Mouse (Mus musculus) layer of hippocampus, postnatal 14 days (tissue): ENCODE measurements around the gene Get4. TPM values are rescaled to one million over a fixed set of nuclear protein-coding genes. Genes with fewer than 3 reads are reported as not detected.

Experiments used
- DNase-seq, 2 experiments: peaks; one replicate each; pipeline ENCODE4 v3.0.0; 2021 to 2022; ENCODE audit warnings: low spot score in 2 of 2, mixed read lengths in 1 of 2
- total RNA-seq, 2 experiments: library from RNA; stranded (reverse); gene quantifications; 2 replicates each; pipeline ENCODE4 v1.2.3; 2021

The Get4 gene
- total RNA-seq, 2 experiments from 2014 or later: 45.5 to 49.2 TPM

GRCm38 (mm10) chr5:139237436-139237835, 14.7 kb upstream of the Get4 start:
- no peak for DNase-seq

GRCm38 (mm10) chr5:139241022-139241761, 10.9 kb upstream of the Get4 start:
- DNase-seq: no peak

GRCm38 (mm10) chr5:139243384-139243783, 8.7 kb upstream of the Get4 start:
- no peak for DNase-seq

- no peak for DNase-seq
These were observed 4.4 kb upstream of the Get4 start for GRCm38 (mm10) chr5:139247767-139248166.

- no peak for DNase-seq
These were observed 3.3 kb upstream of the Get4 start for GRCm38 (mm10) chr5:139248846-139249245.

- no peak for DNase-seq
These were observed 845 bp upstream of the Get4 start for GRCm38 (mm10) chr5:139251279-139251678.

GRCm38 (mm10) chr5:139251736-139252080, 416 bp upstream of the Get4 start:
- DNase-seq: no peak

- peak in 1 of 2 experiments; percentile 31 for DNase-seq
These were observed 754 bp downstream of the Get4 start for GRCm38 (mm10) chr5:139252910-139253245.

GRCm38 (mm10) chr5:139253301-139253741, 1.2 kb downstream of the Get4 start:
- peak in 1 of 2 experiments; percentile 28 for DNase-seq

GRCm38 (mm10) chr5:139254938-139255337, 2.8 kb downstream of the Get4 start:
- no peak for DNase-seq

- no peak for DNase-seq
These were observed 3.7 kb downstream of the Get4 start for GRCm38 (mm10) chr5:139255777-139256176.

GRCm38 (mm10) chr5:139256211-139256765, 4.2 kb downstream of the Get4 start:
- no peak for DNase-seq

GRCm38 (mm10) chr5:139257265-139257664, 5.1 kb downstream of the Get4 start:
- no peak for DNase-seq

GRCm38 (mm10) chr5:139257818-139258217, 5.7 kb downstream of the Get4 start:
- DNase-seq: no peak

GRCm38 (mm10) chr5:139258371-139259035, 6.4 kb downstream of the Get4 start:
- no peak for DNase-seq

GRCm38 (mm10) chr5:139259853-139260252, 7.7 kb downstream of the Get4 start:
- DNase-seq: no peak

- DNase-seq: no peak
These were observed 9.3 kb downstream of the Get4 start for GRCm38 (mm10) chr5:139261403-139261802.

- DNase-seq: no peak
These were observed 15.5 kb downstream of the Get4 start for GRCm38 (mm10) chr5:139267661-139268060.

GRCm38 (mm10) chr5:139270806-139271521, 18.8 kb downstream of the Get4 start:
- DNase-seq: no peak

GRCm38 (mm10) chr5:139271994-139272554, 19.9 kb downstream of the Get4 start:
- DNase-seq: no peak

GRCm38 (mm10) chr5:139277287-139277686, 25.2 kb downstream of the Get4 start:
- DNase-seq: no peak
